Mouse (Mus musculus) cerebral cortex, adult 2 months (tissue): ENCODE data around the gene Gm17409.

Experiments
- WGBS: fragments of 180-500 bp; shearing (Covaris S2); methylation state at CpG from one replicate; pipeline ENCODE4 v1.1.7; 2018; 5-methylcytosine and 5-hydroxymethylcytosine counted together

The Gm17409 gene

DNA sequence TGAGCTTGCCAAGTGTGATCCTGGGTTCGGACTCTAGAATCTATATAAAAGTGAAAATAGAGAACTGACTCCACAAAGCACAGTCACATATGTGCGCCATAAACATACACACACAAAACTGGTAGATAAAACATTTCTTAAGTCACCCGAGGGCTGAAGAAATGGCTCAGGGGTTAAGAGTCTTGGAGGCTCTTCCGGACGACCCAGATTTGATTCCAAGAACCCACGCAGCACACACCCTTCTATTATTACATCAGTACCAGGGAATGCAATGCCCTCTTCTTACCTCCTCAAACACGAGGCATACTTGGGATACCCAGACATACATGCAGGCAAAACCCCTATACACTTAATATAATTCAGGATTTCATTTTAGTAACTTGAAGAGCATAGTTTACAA is at the start of gene Gm17409:
Gene Gm17409, plus strand, starts transcription at position 301 of the 400 bp plus-strand sequence.
- WGBS, result 72% methylated on average over 7 of the region's 7 CpGs

GRCm38 (mm10) chr2:58423319-58423718 is 46.6 kb upstream of the Gm17409 start:
- 81% methylated on average over 5 of the region's 5 CpGs for WGBS

DNA sequence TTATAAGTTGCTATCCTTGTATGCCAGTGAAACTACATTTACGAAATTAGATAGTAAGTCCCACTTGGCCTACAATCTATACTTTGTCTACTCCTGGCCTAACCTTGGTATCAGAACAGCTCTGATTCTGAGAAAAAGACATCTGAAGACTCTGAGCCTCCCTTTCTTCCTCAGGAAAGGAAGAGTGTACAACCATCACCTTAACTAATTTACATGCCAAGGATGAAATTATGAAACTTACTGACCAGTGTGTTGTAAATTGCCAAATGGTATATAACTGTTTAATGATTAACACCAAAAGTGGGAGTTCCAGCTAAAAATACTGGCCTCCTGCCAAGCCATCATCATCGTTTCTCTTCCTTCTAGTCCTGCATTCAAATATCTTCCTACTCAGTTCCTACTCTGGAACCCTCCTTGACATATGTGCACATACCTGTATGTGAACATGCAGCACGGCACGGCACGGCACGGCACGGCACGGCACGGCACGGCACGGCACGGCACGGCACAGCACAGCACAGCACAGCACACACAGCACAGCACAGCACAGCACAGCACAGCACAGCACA is 44.4 kb upstream of the Gm17409 start:
- 96% methylated on average over 13 of the region's 13 CpGs for WGBS

- WGBS, result 62% methylated on average over 7 of the region's 7 CpGs
These were observed 37.7 kb upstream of the Gm17409 start for GRCm38 (mm10) chr2:58432211-58432610.

- WGBS, result 56% methylated on average over 2 of the region's 2 CpGs
These were observed 36.6 kb upstream of the Gm17409 start for GRCm38 (mm10) chr2:58433317-58433716.

GRCm38 (mm10) chr2:58434438-58434837 is 35.5 kb upstream of the Gm17409 start:
- whole genome bisulfite sequencing, result 51% methylated on average over 2 of the region's 2 CpGs

DNA sequence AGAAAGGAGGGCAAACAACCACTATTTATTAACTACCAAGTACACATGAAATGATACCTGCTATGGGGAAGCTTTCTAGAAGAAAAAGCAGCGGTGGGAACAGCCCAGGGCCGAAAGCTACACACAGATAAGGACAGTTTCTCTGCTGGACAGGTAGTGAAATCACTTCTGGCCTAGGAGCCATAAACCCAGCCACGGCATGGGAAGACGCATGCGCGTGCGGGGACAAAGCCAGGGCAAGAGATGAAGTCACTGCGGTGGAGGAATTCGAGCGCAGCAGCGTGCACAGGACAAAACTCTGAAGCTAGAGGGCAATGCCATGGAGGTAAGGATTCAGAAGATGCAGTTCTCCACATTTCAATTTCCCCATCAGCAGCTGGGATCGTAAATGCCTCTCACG is 34.4 kb upstream of the Gm17409 start:
- WGBS, result 96% methylated on average over 13 of the region's 13 CpGs

GRCm38 (mm10) chr2:58436911-58437310 is 33.0 kb upstream of the Gm17409 start:
- 79% methylated on average over 3 of the region's 3 CpGs for WGBS

DNA sequence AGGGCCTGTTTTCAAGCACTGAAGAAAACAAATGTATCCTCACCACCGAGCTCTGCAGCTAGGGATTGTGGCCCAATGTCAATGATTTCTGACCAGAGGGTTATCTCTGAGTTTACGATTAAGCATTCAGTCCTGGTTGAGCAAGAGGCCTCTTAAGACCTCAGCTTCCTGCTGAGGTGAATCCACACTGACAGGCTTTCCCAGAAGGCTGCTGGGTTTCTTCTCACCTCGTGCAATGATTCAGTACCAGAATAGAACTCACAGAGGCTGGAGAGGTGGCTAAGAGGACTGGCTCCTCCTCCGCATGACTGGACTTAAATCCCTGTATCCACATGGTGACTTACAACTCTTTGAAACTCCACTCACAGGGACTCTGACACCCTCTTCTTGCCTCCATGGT is 26.8 kb upstream of the Gm17409 start:
- WGBS, result 77% methylated on average over 4 of the region's 4 CpGs

GRCm38 (mm10) chr2:58447001-58447400 is 22.9 kb upstream of the Gm17409 start:
- WGBS, result 94% methylated on average over 15 of the region's 15 CpGs

GRCm38 (mm10) chr2:58454095-58454865 is 15.6 kb upstream of the Gm17409 start:
- WGBS, result 66% methylated on average over 16 of the region's 16 CpGs

GRCm38 (mm10) chr2:58456843-58457487 is 13.0 kb upstream of the Gm17409 start:
- 76% methylated on average over 8 of the region's 8 CpGs for WGBS

- 96% methylated on average over 5 of the region's 5 CpGs for WGBS
These were observed 12.4 kb upstream of the Gm17409 start for GRCm38 (mm10) chr2:58457488-58457865.

DNA sequence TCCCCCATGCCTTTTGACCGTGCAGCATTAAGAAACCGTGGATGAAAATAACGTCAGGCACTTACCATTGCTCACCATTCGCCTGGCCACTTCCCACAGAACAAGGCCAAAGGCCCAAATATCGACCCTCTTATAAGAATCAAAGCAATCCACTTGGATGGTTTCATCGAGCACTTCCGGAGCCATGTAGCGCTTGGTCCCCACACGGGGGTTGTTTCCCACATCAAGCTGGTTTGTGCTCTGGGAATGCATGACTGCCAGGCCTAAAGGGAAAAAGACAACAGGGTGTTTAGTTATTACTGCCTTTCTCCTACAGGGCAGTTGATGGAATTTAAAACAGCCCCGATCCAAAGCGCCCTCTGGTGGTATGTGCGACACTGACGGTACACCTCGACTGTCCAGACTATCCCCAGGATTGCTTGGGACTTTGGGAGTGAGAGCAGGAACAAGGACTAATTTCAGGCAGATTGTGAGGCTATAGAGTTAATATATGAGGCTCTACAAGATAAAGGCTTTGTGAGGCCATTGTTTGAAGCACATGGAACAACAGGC is 11.0 kb upstream of the Gm17409 start:
- 80% methylated on average over 14 of the region's 14 CpGs for WGBS

DNA sequence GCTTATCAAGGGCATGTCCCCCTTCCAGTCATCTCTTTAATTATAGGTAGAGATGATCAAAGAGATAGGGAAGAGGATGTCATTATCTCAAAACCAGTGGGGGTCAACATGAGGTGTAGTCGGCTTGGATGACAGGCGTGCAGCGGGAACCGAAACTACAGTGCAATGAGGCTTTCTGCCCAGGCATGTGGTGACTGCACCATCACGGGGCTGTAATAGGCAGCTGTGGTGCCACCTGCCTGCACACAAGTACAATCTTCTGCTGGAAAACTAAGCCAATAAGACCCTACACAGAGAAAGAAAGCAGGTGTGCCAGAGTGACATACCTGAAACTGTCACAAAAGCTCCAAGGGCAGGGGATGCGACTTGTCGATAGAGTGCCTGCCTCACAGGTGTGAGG is 374 bp downstream of the Gm17409 start:
- WGBS, result 81% methylated on average over 7 of the region's 7 CpGs

- WGBS, result 63% methylated on average over 8 of the region's 8 CpGs
These were observed 5.7 kb downstream of the Gm17409 start for GRCm38 (mm10) chr2:58475578-58475977.

GRCm38 (mm10) chr2:58476956-58477715 is 7.2 kb downstream of the Gm17409 start:
- 48% methylated on average over 12 of the region's 12 CpGs for WGBS

- WGBS, result 92% methylated on average over 4 of the region's 4 CpGs
These were observed 8.2 kb downstream of the Gm17409 start for GRCm38 (mm10) chr2:58478144-58478543.

GRCm38 (mm10) chr2:58479536-58479935 is 9.6 kb downstream of the Gm17409 start:
- 87% methylated on average over 10 of the region's 10 CpGs for WGBS

DNA sequence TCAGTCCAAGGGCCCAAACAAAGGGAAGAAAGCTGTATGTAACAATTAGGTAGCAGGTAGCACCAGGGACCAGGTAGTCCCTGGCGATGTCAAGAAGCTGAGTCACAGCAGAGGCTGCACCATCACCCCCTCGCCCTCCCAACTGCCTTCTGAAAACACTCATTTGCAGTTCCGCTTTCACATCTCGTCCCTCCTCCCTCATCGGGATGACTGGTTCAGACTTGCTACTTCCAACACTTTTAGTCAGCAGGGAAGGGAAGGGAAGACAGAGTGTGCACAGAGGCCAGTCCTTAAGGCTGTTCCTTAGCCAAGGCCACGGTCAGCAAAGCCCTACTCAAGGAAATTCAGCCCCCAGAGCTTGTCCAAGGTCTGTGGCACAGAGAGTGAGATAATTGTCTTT is 10.8 kb downstream of the Gm17409 start:
- 46% methylated on average over 6 of the region's 6 CpGs for WGBS

DNA sequence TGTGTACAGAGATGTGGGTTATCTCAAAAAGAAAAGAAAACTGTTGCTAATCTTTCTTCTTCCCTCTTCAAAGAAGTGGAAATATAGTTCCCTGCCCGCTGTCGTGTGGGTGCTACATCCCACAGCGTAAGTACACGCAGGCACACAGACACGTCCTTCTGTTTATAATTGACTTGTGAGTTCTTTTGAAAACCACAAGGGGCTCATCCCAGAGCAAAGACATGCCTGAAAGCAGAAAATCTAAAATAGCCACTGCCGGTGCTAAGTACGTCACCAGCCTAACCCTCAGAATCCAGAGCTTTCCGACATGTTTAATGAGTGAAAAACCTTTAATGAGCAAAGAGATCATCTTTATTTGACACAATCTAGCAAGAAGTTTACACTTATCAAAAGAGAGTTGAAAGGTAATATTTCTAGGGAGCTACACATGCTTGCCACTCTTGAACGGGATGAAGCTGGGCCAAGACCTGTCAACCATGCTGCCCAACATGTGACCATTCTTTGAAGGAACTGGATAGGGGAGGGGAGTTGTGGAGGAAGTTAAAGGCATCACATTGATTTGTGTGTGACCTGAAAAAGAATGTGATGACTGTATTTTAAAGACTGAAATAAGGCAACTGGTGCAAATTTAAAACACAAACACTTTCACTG is 11.7 kb downstream of the Gm17409 start:
- 54% methylated on average over 9 of the region's 9 CpGs for WGBS
